Mouse (Mus musculus) megakaryocyte, embryonic 14.5 days (primary cell): ENCODE results near the gene Ulk3.

Source experiments
- FLI1 ChIP-seq: IDR thresholded peaks from 2 replicates; pipeline ENCODE4 v1.6.1; 2012; ENCODE audit warnings: low read length, inconsistent platforms, mixed read lengths
- GATA1 ChIP-seq: IDR thresholded peaks from 3 replicates; pipeline ENCODE4 v1.6.1; 2012; ENCODE audit warnings: mixed read lengths, low read length, inconsistent platforms, borderline replicate concordance

- TF ChIP-seq GATA1, result no peak
- no peak for TF ChIP-seq FLI1
Observed at GRCm38 (mm10) chr9:57560263-57560662, 29.0 kb upstream of the Ulk3 start.
